Mouse (Mus musculus) cerebral cortex, adult 2 months (tissue): ENCODE results near the gene Lmbrd1.

Experiments
- WGBS: fragments of 180-500 bp; shearing (Covaris S2); methylation state at CpG from one replicate; pipeline ENCODE4 v1.1.7; 2018; 5-methylcytosine and 5-hydroxymethylcytosine counted together

The Lmbrd1 gene

GRCm38 (mm10) chr1:24678205-24678917 lies at the start of gene Lmbrd1:
Lmbrd1 (plus strand) TSS chr1:24678630.
- under 1% methylated on average over 50 of the region's 54 CpGs for WGBS

DNA sequence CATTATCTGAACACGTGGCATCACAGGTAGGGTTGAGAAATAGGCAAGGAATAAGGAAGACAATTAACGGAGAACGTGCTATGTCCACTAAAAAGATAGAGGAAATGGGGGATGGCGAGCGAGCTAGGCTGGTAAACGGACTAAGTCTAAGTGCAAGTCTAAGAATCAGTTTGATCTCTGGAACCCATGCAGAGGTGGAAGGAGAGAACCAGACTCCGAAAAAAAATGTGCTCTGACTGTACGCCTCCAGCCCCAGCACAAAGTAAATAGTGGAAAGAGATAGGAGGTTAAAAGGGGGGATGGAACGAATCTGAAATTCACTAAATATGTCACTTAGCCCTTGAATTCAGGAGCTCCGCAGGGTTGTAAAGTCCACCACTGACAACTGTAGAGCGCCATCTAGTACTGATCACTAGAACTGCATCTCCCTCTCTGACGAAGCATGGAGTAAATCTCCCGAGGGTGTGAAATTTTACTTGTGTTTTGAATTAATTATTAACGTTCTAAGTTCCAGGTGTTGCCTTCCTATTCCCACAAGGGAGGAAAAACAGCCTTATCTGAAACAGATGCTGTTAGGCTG lies 44.8 kb upstream of the Lmbrd1 start:
- WGBS: 36% methylated on average over 14 of the region's 14 CpGs

GRCm38 (mm10) chr1:24650100-24650499 lies 28.3 kb upstream of the Lmbrd1 start:
- WGBS: 57% methylated on average over 2 of the region's 2 CpGs

DNA sequence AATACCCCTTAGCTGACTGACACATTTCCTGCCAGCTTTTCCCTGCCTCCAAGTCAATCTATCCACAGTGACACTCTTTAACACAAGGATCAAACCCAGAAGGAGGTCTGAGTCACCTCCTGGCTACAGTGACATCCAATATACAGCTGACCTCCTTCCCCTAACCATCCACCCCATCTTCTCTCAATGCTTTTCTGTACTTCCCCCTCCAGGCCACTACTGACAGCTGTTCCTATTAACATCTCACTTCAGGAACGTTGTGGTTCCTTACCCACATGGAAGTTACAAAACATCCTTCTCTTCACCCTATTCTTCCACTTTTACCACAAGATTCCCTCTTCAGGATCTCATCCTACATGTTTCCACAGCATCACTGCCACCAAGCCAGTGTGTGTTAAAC lies 18.5 kb upstream of the Lmbrd1 start:
- 40% methylated on average over 1 of the region's 1 CpGs for WGBS

- WGBS: 60% methylated on average over 3 of the region's 3 CpGs
Measured at GRCm38 (mm10) chr1:24661551-24661950, 16.9 kb upstream of the Lmbrd1 start.

- WGBS: 28% methylated on average over 3 of the region's 3 CpGs
Measured at GRCm38 (mm10) chr1:24673231-24673630, 5.2 kb upstream of the Lmbrd1 start.

- WGBS: 45% methylated on average over 9 of the region's 9 CpGs
Measured at GRCm38 (mm10) chr1:24677706-24678105, 724 bp upstream of the Lmbrd1 start.

- WGBS: 2% methylated on average over 13 of the region's 13 CpGs
Measured at GRCm38 (mm10) chr1:24679071-24679470, 641 bp downstream of the Lmbrd1 start.

DNA sequence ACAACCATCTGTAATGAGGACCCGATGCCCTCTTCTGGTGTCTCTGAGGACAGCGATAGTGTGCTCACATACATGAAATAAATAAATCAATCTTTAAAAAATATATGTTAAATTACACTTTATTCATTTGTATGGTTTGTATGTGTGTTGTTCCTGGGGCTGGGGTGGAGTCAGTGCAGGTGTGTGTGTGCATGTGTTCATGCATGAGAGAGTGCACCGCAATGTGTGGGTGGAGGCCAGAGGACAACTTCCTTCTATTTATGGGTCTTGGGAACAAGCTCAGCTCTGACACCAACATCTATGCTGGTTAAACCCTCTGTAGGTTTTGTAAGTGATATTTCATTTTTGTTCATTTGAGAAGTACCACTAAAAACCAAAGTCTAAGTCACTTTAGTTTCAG lies 2.6 kb downstream of the Lmbrd1 start:
- 93% methylated on average over 3 of the region's 3 CpGs for WGBS

DNA sequence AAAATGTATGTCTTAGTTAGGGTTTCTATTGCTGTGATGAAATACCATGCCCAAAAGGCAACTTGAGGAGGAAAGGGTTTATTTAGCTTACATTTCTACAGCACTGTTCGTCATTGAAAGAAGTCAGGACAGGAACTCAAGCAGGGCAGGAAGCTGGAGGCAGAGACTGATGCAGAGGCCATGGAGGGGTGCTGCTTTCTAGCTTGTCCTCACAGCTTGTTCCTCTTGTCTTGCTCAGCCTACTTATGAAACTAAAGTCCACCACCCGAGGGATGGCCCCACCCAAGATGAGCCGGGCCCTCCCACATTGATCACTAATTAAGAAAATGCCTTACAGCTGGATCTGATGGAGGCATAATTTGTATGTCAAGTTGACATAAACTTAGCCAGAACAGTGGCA lies 3.5 kb downstream of the Lmbrd1 start:
- WGBS: 56% methylated on average over 3 of the region's 3 CpGs

DNA sequence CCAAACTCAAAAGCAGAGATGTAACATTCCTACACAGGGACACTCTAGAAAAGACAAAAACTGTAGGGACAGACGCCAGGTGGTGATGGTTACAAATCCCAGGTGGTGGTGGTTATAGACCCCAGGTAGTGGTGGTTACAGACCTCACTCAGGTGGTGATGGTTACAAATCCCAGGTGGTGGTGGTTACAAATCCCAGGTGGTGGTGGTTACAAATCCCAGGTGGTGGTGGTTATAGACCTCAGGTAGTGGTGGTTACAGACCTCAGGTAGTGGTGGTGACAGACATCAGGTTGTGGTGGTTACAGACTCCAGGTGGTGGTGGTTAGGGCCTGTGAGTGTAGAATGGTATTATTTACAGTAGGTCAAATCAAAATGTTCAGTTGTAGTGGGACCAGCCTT lies 5.5 kb downstream of the Lmbrd1 start:
- 86% methylated on average over 1 of the region's 1 CpGs for WGBS

GRCm38 (mm10) chr1:24685606-24686005 lies 7.2 kb downstream of the Lmbrd1 start:
- 94% methylated on average over 7 of the region's 7 CpGs for WGBS

DNA sequence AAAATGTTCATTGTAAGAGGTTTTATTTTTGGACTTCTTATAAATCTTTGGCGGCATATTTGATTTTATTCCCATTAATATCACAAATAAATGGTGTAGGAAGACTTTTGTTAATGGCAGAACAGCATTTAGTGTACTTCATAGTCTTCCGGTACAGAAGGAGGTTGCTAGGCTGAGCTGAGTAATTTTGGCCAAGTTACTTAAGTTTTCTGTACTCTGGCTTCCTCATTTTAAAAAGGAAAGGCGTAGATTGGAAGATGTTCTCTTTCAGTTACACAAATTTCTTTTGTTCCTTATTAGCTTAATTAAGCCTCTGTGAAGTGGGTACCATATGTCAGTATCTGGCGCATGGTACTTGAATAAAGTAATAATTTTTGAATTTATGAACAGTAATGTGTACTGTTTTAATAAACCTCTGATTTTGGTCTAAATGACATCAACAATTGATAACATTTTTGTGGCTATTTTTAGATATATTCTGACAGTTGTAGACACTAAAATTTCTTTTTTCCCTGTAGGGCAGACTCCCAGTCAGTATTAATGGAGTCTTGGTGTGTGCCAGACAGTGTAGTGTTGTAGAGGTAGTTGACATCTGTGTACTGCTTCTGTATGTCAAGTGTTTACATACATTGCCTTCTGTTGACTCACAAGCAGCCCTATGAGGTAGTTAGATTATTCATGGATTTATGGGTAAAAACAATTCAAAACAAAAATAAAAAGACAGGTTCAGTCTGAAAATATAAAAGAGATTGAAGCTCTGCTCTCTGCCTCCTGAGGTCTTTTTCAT lies 8.0 kb downstream of the Lmbrd1 start:
- 73% methylated on average over 4 of the region's 4 CpGs for WGBS

- 90% methylated on average over 3 of the region's 3 CpGs for WGBS
Measured at GRCm38 (mm10) chr1:24697677-24698076, 19.2 kb downstream of the Lmbrd1 start.

DNA sequence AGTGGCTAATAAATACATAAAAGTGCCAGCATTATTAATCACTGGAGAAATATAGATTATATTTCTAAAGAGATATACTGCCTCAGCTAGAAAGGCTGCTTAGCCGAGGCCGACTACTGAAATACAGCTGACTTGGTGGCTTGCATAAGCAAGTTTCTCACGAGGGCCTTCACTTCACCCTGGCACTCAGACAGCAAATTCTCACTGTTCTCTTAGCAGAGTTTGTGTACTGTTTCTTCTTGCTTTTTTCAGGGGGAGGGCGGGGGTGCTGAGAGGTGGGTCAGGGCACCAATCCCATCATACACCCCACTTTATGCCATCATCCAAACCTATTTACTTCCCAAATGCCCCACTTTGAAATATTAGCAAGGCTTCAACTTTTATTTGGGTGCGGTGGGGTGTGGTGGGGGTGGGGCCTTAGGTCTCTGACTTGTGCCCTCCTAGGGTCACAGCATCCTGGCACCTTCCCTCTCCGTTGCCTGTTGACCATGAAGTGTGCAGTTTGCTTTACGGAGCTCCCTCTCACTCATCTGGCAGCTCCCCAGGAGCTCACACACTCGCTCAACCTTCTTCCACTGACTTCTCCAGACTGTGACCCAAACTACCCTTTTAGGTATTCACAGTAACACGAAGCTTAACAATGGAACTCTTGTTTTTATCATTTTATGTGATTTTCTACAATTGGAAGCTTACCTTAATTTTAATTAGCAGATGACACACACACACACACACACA lies 19.9 kb downstream of the Lmbrd1 start:
- WGBS: 57% methylated on average over 9 of the region's 9 CpGs

DNA sequence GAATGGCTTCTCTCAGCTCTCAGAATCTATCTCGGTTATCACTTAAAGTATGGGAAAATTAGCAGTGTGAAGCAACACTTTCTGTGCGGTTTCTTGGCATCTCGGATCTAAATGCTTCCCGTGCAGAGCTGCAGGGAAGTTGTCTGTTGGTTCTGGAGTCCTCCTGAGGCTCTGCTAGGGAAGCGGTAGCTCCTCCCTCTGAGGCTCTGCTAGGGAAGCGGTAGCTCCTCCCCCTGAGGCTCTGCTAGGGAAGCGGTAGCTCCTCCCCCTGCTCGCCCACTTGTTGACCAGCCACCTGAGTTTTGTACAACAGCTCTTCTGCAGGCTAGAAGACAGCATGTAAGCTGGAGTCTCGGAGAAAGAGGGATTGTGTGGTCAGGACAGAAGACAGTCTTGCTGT lies 20.9 kb downstream of the Lmbrd1 start:
- 38% methylated on average over 9 of the region's 9 CpGs for WGBS

DNA sequence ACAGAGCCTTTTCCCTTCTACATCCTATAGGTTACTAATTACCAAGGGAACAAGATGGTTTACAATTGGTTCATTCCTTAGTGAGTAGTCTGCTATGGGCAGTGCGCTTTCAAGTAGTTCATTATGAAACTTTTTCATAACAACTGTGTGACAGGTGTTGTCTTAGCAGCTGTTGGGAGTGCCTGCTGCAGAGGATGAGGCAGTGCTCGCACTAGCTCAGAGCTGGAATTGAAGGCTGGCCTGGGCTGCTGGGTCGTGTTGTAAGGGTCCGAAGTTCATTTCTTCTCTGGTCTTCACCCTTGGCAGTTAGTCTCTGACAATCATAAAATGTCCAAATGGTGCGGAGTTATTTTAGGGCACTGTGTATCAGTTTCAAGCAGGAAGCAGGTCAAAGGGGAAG lies 21.8 kb downstream of the Lmbrd1 start:
- WGBS: 84% methylated on average over 5 of the region's 5 CpGs

GRCm38 (mm10) chr1:24703821-24704220 lies 25.4 kb downstream of the Lmbrd1 start:
- 46% methylated on average over 6 of the region's 6 CpGs for WGBS

- WGBS: 80% methylated on average over 4 of the region's 4 CpGs
Measured at GRCm38 (mm10) chr1:24716301-24716700, 37.9 kb downstream of the Lmbrd1 start.

DNA sequence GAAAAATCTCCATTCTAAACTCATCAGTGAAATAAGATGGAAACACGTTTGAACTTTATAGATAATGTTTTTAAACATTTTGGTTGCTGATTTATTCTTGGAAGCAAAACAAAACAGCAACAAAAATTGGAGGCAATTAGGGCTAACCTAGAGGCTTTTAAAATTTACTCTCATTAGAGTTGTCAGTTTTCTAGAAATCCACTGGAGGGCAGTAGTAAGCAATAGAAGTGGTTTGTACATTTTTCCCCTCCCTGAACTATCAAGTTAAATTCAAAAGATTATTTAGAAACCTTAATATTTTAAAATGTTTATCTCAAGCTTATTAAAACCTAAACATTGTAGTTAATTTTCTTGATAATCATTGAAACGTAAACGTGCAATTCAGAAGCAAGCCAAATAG lies 41.2 kb downstream of the Lmbrd1 start:
- WGBS: 46% methylated on average over 3 of the region's 3 CpGs

DNA sequence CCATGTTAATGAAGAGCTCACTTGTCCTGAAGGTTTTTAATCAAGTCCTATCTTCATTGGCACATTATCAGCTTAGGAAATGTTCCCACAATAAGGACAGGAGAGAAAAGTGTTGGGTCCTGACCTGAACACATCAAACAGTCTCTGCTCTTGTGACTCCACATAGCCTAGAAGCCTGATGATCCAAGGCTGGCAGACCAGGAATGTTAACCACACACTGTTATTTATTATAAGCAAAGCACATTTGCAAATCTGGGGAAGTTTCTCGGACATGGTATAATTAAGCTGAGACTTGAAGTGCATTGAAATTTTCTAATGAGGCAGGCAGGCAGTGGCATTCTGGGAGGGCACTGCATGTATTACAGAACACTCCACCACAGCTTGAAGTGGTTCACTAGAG lies 41.8 kb downstream of the Lmbrd1 start:
- 36% methylated on average over 1 of the region's 1 CpGs for WGBS

GRCm38 (mm10) chr1:24729784-24730183 lies 51.4 kb downstream of the Lmbrd1 start:
- 67% methylated on average over 11 of the region's 11 CpGs for WGBS
